Mouse (Mus musculus): Measurements from ENCODE around the gene Birc2.

DNA sequence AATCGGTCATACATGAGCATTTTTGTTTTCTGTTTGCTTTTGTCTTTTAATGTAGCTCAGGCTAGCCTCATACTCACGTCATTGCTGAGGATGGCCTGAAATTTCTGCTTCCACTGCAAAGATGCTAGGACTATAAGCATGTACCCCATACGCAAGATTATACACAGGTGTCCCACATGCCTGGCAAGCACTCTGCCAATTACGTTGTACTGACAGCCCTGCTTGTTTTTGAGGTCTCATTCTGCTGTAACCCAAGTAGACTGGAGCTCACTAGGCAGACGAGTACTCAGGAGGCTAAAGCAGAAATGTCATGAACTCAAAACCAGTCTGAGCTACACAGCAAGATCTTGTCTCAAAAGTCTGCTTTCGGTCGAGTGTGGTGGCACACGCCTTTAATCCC lies 15.0 kb upstream of the Birc2 start:
- TF ChIP-seq CTCF (IDR thresholded peaks at IDR 0.05; ENCODE audit: low read depth, low read length): no peak
- no peak for TF ChIP-seq POLR2AphosphoS5 (IDR thresholded peaks at IDR 0.05; ENCODE audit: insufficient replicate concordance, low read depth, low read length)

Measured in G1E (cell line).